Mouse (Mus musculus) erythroblast, adult 5-6 weeks (primary cell): ENCODE data around the gene Helt. TPM values are rescaled to one million over a fixed set of nuclear protein-coding genes. Genes with fewer than 3 reads are reported as not detected.
"Not testable (repeated sequence)": the region's sequence is repeated elsewhere in the genome, so short reads cannot be mapped to it uniquely, and the experiment has no call there.

Experiments
- ATAC-seq: replicated peaks from 2 replicates; pipeline ENCODE4 v1.8.0; 2016; ENCODE audit warnings: moderate number of reproducible peaks, mild to moderate bottlenecking, moderate TSS enrichment, inconsistent platforms; ENCODE audit not compliant: poor library complexity, low FRiP score, severe bottlenecking
- total RNA-seq, 2 experiments: library from RNA; stranded (forward) in 1 of 2; stranded (reverse) in 1 of 2; fragments of 150-400 nt in 1 of 2; fragments of 200-764, 138-1000 nt in 1 of 2; gene quantifications; 2 replicates each; pipeline versions ENCODE4 v1.2.3 to v1.2.4; 2015 to 2017; ENCODE audit warnings: low replicate concordance in 2 of 2

The Helt gene
- total RNA-seq, 2 experiments from 2014 or later, result not detected

GRCm38 (mm10) chr8:46302121-46302520 is 7.7 kb upstream of the Helt start:
- ATAC-seq, result no peak

DNA sequence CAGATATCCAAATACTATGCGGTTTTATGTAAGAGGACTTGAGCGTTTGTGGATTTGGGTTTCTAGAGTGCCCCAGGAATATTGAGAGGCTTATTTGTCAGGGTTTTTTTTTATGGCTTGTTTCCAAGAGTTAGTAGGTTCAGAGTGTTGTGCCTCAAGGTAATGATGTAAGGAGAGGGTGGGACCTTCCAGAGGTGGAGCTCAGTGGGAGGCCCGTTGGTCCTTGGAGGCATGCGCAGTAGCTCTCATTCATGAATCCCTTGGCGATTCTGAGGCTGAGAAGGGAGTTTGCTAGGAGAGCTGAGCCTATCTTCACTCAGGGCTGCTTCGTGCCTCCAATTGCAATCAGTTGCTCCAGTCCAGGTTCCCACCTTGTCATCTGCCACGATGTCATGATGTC is 4.4 kb upstream of the Helt start:
- no peak for ATAC-seq

- ATAC-seq, result no peak
Observed at GRCm38 (mm10) chr8:46296551-46296950, 2.1 kb upstream of the Helt start.

- ATAC-seq, result no peak
Observed at GRCm38 (mm10) chr8:46295951-46296350, 1.5 kb upstream of the Helt start.

- ATAC-seq, result no peak
Observed at GRCm38 (mm10) chr8:46295101-46295534, 647 bp upstream of the Helt start.

DNA sequence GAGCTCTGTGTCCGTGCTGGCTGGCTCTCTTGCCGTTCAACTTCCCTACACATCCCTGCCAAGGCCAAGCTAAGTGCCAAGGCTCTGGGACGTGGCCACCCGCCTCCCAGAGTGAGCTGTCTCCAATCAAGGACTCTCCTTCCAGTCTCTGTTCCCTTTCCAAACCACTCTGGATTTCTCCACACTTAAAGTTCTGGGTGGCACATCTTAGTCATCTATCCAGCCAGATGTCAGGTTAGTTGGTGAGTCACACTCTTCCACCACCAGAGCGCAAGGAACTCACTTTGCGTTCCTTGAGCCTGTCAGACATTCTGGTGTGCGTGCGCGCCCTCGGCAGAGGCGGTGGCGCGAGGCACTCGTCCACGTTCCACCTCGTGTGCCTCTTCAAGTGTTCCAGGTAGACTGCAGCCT is 725 bp downstream of the Helt start:
- no peak for ATAC-seq

DNA sequence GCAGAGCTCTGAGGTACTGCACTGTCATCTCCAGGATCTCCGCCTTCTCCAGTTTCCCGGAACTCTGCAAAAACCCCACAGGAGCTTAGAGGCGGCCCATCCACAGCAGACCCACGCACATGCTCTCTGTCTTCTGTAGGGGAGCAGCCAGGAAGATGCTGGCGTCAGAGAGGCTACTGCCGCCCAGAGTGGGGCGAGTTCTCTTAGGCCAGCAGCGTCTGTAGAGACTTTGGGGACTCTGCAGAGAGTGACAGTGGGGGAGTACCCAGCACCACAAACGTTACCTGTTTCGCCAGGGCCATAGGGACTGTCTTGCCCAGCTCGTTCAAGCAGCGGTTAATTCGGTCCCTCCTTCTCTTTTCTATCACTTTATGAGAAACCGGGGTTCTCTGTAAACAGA is 1.3 kb downstream of the Helt start:
- ATAC-seq, result no peak

GRCm38 (mm10) chr8:46291931-46292675 is 2.4 kb downstream of the Helt start:
- ATAC-seq, result no peak

DNA sequence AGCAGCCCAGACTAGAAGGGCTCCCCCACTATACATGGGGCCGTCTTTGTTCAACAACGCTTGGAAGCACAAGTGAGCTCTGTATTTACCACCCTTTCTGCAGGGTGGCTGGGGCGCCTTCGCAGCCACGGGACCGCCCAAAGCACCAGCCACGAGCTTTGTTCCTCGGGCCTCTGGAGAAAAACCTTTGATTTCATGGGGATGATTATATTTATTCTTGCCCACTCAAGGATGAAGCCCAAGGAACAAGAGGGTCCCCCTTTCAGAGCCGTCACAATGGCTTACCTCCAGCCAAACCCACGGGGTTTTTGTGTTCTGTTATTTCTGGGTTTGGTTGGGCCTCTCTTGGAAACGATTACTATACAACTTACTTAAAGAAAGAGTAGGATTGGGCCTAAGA is 5.2 kb downstream of the Helt start:
- ATAC-seq, result no peak

DNA sequence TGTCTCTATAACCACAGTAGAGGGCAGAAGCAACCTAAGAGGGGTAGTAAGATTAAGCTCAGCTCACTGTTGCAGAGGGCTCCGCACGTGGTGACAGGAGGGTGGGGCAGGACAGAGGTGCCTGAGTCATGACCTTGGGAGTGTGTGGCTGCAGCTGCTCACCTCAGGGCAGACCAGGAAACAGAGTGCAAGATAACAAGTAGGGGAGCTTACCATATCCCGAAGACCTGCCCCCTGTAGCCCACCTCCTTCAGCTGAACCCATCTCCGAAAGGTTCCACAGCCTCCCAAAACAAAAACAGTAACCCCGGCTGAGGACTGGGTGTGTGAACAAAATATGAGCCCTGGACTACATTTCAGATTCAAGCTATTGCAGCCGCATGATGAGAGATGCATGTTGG is 6.5 kb downstream of the Helt start:
- no peak for ATAC-seq

DNA sequence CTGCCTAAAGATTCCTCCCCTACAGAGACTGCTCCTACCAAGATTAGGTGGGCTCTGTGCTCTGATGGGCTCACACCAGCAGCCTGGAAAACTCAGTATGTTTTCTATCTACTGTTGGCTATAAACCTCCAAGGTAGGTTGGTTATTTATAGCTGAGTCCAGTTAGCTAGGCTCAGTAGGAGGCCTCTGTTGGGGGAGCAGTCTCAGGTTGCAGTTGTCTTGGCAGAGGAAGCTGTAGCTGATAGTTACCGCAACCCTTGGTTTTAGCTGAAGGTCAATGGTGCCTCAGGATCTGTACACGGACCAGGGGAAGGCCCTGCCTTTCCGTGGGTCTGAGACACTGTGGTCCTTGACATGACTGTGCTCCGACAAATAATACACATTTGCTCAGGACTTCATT is 8.5 kb downstream of the Helt start:
- ATAC-seq, result no peak

GRCm38 (mm10) chr8:46281536-46281935 is 12.9 kb downstream of the Helt start:
- peak; percentile 75 for ATAC-seq

- no peak for ATAC-seq
Observed at GRCm38 (mm10) chr8:46276939-46277338, 17.5 kb downstream of the Helt start.

DNA sequence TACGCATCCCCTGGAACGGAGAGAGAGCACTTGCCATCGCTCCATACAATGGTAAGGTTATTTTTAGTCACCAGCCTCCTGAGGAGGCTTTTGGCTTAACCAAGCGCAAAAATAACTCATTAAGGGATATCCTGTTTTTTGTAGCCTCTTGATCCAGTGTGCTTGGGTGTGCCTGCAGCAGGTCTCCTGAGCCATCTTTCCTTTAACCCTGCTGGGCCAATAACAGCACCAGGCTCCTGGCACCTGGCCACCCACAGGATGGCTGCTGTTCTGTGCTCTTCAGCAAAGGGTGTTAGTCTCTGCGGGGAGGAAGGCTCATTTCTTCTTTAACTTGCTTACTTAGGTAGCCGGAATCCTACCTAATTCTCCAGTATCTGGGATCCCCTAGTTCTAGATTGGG is 23.7 kb downstream of the Helt start:
- ATAC-seq, result no peak

DNA sequence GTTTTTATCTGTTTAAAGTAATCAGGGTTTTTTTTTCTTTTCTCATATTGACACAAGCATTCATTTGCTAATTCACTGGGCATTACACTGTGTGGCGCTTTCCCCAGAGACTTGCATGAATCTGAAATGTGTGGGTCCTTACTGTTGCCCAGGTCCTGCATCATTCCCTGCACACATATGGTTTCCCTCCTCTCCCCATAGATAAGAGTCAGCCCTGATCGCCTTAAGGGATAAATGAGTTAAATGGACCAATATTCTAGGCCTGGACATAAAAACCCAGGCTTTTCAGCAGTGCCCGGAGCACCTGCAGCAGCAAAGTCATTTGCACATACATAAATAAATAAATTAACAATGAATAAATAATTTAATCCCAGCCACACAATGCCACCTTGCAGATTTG is 24.3 kb downstream of the Helt start:
- ATAC-seq, result no peak

- ATAC-seq, result no peak
Observed at GRCm38 (mm10) chr8:46266801-46267200, 27.7 kb downstream of the Helt start.

DNA sequence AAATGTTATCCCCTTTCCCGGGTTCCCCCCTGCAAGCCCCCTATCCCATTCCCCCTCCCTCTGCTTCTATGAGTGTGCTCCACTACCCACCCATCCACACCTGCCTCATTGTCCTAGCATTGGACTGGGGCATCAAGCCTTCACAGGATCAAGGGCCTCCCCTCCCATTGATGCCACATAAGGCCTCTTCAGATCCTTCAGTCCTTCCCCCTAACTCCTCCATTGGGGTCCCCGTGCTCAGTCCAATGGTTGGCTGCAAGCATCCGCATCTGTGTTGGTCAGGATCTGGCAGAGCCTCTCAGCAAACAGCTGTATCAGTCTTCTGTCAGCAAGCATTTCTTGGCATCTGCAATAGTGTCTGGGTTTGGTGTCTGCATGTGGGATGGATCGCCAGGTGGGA is 30.3 kb downstream of the Helt start:
- ATAC-seq, result not testable (repeated sequence)

- ATAC-seq, result no peak
Observed at GRCm38 (mm10) chr8:46257921-46258682, 36.4 kb downstream of the Helt start.

DNA sequence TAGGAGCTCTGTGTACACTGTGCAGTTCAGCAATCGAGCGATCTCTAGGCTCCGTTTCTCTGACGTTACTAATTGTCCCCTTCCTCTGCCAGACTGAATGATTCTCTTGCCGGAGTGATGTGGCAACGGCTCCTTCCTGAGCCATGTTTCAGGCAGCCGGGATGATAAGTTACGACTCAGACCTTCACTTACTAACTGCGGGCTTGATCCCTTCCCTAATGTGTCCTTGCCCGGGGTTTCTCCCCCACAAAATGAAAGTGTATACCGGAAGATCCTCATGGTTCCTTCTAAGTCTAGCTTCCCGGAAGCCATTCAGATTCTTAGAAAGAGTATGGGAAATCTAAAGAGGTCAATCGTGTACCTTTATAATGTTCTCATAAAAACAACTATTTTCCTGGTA is 42.0 kb downstream of the Helt start:
- ATAC-seq, result no peak

GRCm38 (mm10) chr8:46251561-46251960 is 42.9 kb downstream of the Helt start:
- no peak for ATAC-seq

DNA sequence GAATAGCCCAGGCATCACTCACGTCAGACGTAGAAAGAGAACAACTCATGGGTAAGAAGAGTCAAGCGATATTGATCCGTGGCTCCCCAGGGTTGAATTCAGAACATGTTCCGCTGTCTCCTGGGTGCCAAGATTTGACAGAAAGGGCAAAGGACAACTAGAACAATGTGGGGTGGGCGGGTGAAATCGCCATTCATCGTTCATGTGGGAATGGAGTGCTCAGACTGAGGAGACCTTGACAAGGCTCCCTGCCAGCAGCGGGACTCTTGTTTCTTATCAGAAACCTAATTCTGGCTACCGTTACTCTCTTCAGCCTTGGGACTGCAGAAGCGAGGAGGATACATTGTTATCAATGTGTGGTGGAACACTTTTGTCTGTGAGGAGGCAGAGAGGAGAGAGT is 48.1 kb downstream of the Helt start:
- ATAC-seq, result no peak
